In the genomic region with DNA sequence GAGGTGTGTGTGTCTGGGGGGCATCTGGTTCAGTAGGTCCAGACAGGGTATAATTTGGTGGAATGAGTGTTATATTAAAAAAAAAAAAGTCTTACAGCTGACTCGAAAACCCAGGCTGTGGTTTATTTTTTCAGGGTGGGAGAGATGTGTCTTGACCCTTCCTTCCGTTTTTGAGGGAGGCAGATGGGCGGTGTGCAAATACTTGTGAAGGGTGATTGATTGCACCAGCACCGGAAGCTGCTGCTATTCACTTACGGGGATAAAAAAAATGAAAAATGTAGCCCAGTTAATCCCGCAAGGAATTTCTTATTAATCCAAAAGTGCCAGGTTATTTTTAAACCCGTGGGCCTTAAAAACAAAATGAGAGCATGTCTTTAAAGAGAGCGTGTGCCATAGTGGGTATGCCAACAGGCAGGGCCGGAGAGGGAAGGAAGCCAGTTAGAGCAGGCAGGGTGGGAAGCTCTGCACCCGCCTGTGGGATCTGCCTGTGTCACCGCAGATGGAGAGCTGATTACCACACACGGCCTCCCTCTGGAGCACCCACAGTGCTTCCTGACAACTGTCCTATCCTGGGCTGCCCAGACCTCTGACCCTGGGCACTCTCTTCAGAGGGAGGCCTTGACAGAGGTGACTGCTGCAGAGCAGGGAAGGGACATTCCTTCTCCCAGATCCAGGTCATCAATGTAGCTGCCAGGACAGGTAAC, we compare ENCODE assay signal across 8 mouse cellular contexts. TPM values are rescaled to one million over a fixed set of nuclear protein-coding genes. Genes with fewer than 3 reads are reported as not detected.
A peak's percentile ranks its signal among the peaks of the same experiment; 100 is the strongest.
DNase-seq lines count a peak whose midpoint lies in the region; ATAC-seq lines count a peak whose summit lies in the region.

No protein-coding gene starts in this region.

- no peak overlapping the region; the same call in 1 of the 2 replicates for H3K4me2 ChIP-seq in intestine, embryonic 16.5 days (ENCODE audit: low read depth, low read length)

- H3K27ac ChIP-seq in heart, embryonic 10.5 days: peak overlapping the region; percentile 16; the same call in 1 of the 2 replicates
- 0 out of 2 replicates have a peak overlapping the region, but pooled peaks have one; percentile 33 for H3K27ac ChIP-seq in intestine, embryonic 16.5 days (ENCODE audit: low read length)

- no peaks in the 10 kb centered on the region for H3K27me3 ChIP-seq in heart, embryonic 10.5 days (ENCODE audit: insufficient read depth, poor library complexity, severe bottlenecking)
- no peaks in the 10 kb centered on the region for H3K27me3 ChIP-seq in intestine, embryonic 16.5 days (replicated peaks; ENCODE audit: control insufficient read depth, insufficient read depth, low read length)
- peaks cover 4% of the 10 kb centered on the region for H3K27me3 ChIP-seq in megakaryocyte, embryonic 14.5 days (replicated peaks)

- H3K9me3 ChIP-seq in heart, embryonic 10.5 days: no peaks in the 10 kb centered on the region
- H3K9me3 ChIP-seq in intestine, embryonic 16.5 days (ENCODE audit: control insufficient read depth, low read length): no peaks in the 10 kb centered on the region
- H3K9me3 ChIP-seq in megakaryocyte, embryonic 14.5 days: no peaks in the 10 kb centered on the region

- ATAC-seq in CD4-positive, CD25-positive, alpha-beta regulatory T cell, adult 4 months: peak; percentile 19
- ATAC-seq in intestine, embryonic 16.5 days: peak; percentile 46; the same call in 1 of the 2 replicates

- 0 out of 2 replicates have a peak overlapping the region, but pooled peaks have one; percentile 12 for H3K4me3 ChIP-seq in heart, embryonic 10.5 days
- no peak overlapping the region for H3K4me3 ChIP-seq in intestine, embryonic 16.5 days (ENCODE audit: low read length)
- H3K4me3 ChIP-seq in megakaryocyte, embryonic 14.5 days (replicated peaks): peak overlapping the region; percentile 80

- 0 out of 2 replicates have a peak overlapping the region, but pooled peaks have one; percentile 11 for H3K9ac ChIP-seq in intestine, embryonic 16.5 days (ENCODE audit: low read depth, low read length)

- no peak for DNase-seq in heart, embryonic 10.5 days (ENCODE audit: low spot score)
- DNase-seq in heart, adult 18-20 months: no peak
- peak; percentile 58 for DNase-seq in cerebellum, adult 8-10 months
- no peak for DNase-seq in ovary, adult 18-20 months (ENCODE audit: low spot score)
- no peak for DNase-seq in spleen, postnatal 14 days (ENCODE audit: low spot score in 2 of 2)

- WGBS in heart, embryonic 10.5 days: 35% methylated on average over 12 of the region's 12 CpGs
- WGBS in intestine, embryonic 16.5 days: 18% methylated on average over 12 of the region's 12 CpGs

- H3K4me1 ChIP-seq in heart, embryonic 10.5 days: peaks cover 14% of the 10 kb centered on the region
- H3K4me1 ChIP-seq in intestine, embryonic 16.5 days (ENCODE audit: control insufficient read depth, insufficient read depth, low read length): peaks cover 13% of the 10 kb centered on the region
- H3K4me1 ChIP-seq in megakaryocyte, embryonic 14.5 days: peaks cover 18% of the 10 kb centered on the region

- H3K36me3 ChIP-seq in heart, embryonic 10.5 days: no peaks in the 10 kb centered on the region
- no peaks in the 10 kb centered on the region for H3K36me3 ChIP-seq in intestine, embryonic 16.5 days (ENCODE audit: control insufficient read depth, insufficient read depth, low read length)
- no peaks in the 10 kb centered on the region for H3K36me3 ChIP-seq in megakaryocyte, embryonic 14.5 days (replicated peaks; ENCODE audit: low read length)

RNA-seq across cellular contexts. Expression of a gene that starts 11.3 kb away (rescaled TPM):
- polyA plus RNA-seq in heart, embryonic 10.5 days (2016; fragmentation: Nextera tagmentation; extraction: Ambion mirVana): 13.6 and 15.0 TPM in 2 replicates
- total RNA-seq in heart, adult 18-20 months (2021): 1 to 10 TPM; 6.4 to 6.9 TPM
- polyA plus RNA-seq in CD4-positive, CD25-positive, alpha-beta regulatory T cell, adult 4 months (2017; shearing (Covaris generic)): 1 to 10 TPM; 4.3 to 4.5 TPM
- polyA plus RNA-seq in intestine, embryonic 16.5 days (2015; fragmentation: Nextera tagmentation; extraction: Ambion mirVana): 11.5 and 12.4 TPM in 2 replicates
- 3.4 TPM in 1 of 2 replicates, not detected in the other for polyA plus RNA-seq in megakaryocyte, embryonic 14.5 days (2012; ENCODE audit: insufficient read depth, low replicate concordance)
